Mouse (Mus musculus) midbrain, embryonic 14.5 days (tissue): ENCODE data around the gene Frmd4a. TPM values are rescaled to one million over a fixed set of nuclear protein-coding genes. Genes with fewer than 3 reads are reported as not detected.

Experiments used
- ATAC-seq: fragments of 200-750 bp; cut with Nextera tagmentation; 2 replicates; pipeline ENCODE4 v1.8.0; 2017; ENCODE audit warnings: moderate number of reproducible peaks, moderate library complexity; ENCODE audit not compliant: low FRiP score, low TSS enrichment
- DNase-seq: peaks from one replicate; pipeline ENCODE4 v3.0.0-alpha.2; 2015
- H3K27ac ChIP-seq: fragments of 300-500 bp; sonication (generic); replicated peaks from 2 replicates; pipeline ENCODE4 v1.5.1; 2014; ENCODE audit warnings: mild to moderate bottlenecking, low read depth, low read length, moderate library complexity
- H3K27me3 ChIP-seq: fragments of 300-500 bp; sonication (generic); 2 replicates; pipeline ENCODE4 v1.6.1; 2014; ENCODE audit warnings: low read length, control low read depth, mixed read lengths; ENCODE audit not compliant: control insufficient read depth, insufficient read depth
- H3K36me3 ChIP-seq: fragments of 300-500 bp; sonication (generic); 2 replicates; pipeline ENCODE4 v1.6.1; 2014; ENCODE audit warnings: low read length, control low read depth; ENCODE audit not compliant: control insufficient read depth, insufficient read depth
- H3K4me1 ChIP-seq: fragments of 300-500 bp; sonication (generic); 2 replicates; pipeline ENCODE4 v1.6.1; 2014; ENCODE audit warnings: mild to moderate bottlenecking, antibody characterized with exemption, low read length, control low read depth; ENCODE audit not compliant: control insufficient read depth, insufficient read depth
- H3K4me2 ChIP-seq: fragments of 300-500 bp; sonication (generic); 2 replicates; pipeline ENCODE4 v1.6.1; 2014; ENCODE audit warnings: mild to moderate bottlenecking, low read length, moderate library complexity
- H3K4me3 ChIP-seq: fragments of 300-500 bp; sonication (generic); replicated peaks from 2 replicates; pipeline ENCODE4 v1.5.1; 2014; ENCODE audit warnings: low read depth, low read length
- H3K9ac ChIP-seq: fragments of 300-500 bp; sonication (generic); replicated peaks from 2 replicates; pipeline ENCODE4 v1.6.1; 2014; ENCODE audit warnings: mild to moderate bottlenecking, low read length, moderate library complexity
- H3K9me3 ChIP-seq: fragments of 300-500 bp; sonication (generic); 2 replicates; pipeline ENCODE4 v1.6.1; 2016; ENCODE audit warnings: low read length, control low read depth, mixed read lengths; ENCODE audit not compliant: control insufficient read depth
- WGBS: fragments of 180-500 bp; shearing (Covaris S2); extraction: QIAGEN DNeasy Blood & Tissue Kit; methylation state at CpG from one replicate; pipeline ENCODE4 v1.1.7; 2014; 5-methylcytosine and 5-hydroxymethylcytosine counted together
- polyA plus RNA-seq: library from polyadenylated mRNA; unstranded; fragments of >200 nt; fragmentation: Nextera tagmentation; extraction: Ambion mirVana; gene quantifications from 2 replicates; pipeline ENCODE4 v1.2.1, GENCODE M21; 2014

Gene Frmd4a
- polyA plus RNA-seq = 54.1 and 68.4 TPM in 2 replicates

DNA sequence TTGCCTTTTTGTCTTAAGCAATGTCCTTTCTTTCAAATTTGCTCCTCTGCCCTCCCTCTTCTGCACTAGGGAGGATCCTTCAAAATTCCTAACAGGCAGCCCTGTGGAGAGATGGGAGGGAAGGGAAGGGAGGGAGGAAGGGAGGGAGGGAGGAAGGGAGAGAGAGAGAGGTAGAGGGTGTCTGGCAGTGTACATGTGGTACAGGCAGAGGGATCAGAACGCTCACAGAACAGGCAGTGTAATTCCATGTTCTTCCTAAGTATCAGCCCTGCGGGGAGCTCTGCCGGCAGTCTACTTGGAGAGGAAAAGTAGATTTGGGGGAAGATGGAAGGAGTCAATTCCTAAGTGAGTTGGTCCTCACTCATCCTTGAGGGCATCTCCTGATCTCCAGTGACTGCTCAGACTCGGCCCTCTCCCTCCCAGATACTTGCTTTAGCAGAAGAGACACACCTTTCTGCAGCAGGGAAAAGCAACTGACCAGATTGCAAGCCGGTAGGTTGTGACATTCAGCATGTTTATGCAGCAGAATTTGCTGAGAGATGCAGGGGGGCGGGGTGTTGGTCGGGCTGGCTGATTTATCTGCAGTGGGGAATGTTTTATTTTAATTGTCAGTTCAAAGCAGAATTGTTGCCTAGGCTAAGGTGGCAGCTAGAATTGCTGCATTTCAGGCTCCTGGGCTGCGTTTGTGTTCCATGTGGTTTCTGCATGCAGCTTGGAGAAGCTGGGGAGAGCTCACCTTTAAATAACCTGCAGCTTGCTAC is at the start of gene Frmd4a:
Frmd4a (plus strand) TSS at position 190 of the 761 bp plus-strand sequence.
- H3K27ac ChIP-seq = peak within 1 kb of the TSS; percentile 77
- ATAC-seq = peak; percentile 35; the same call in 1 of the 2 replicates
- H3K36me3 ChIP-seq = no peaks in the 10 kb centered on the region
- peaks cover 19% of the 10 kb centered on the region for H3K4me1 ChIP-seq
- peak within 1 kb of the TSS; percentile 43; the same call in 1 of the 2 replicates for H3K9ac ChIP-seq
- no peaks in the 10 kb centered on the region for H3K9me3 ChIP-seq
- 33% methylated on average over 8 of the region's 8 CpGs for WGBS
- DNase-seq = peak; percentile 39
- H3K27me3 ChIP-seq = no peaks in the 10 kb centered on the region
- peak within 1 kb of the TSS; percentile 51 for H3K4me2 ChIP-seq
- peak within 1 kb of the TSS; percentile 22 for H3K4me3 ChIP-seq

GRCm38 (mm10) chr2:3988876-3989275 is 28.6 kb upstream of the Frmd4a start:
- Histone ChIP-seq H3K36me3 (no peaks in the 10 kb centered on the region), H3K4me2 (no peak overlapping the region), H3K9ac (no peak overlapping the region), H3K27ac (no peak overlapping the region), H3K4me1 (no peaks in the 10 kb centered on the region), H3K9me3 (no peaks in the 10 kb centered on the region), H3K4me3 (no peak overlapping the region), H3K27me3 (no peaks in the 10 kb centered on the region)
- DNase-seq (no peak), ATAC-seq (no peak)
- 87% methylated on average over 7 of the region's 7 CpGs for WGBS

GRCm38 (mm10) chr2:3990431-3990830 is 27.1 kb upstream of the Frmd4a start:
- 77% methylated on average over 1 of the region's 1 CpGs for WGBS
- Histone ChIP-seq H3K9ac (no peak overlapping the region), H3K4me2 (no peak overlapping the region), H3K27ac (no peak overlapping the region), H3K36me3 (no peaks in the 10 kb centered on the region), H3K27me3 (no peaks in the 10 kb centered on the region), H3K4me3 (no peak overlapping the region), H3K9me3 (no peaks in the 10 kb centered on the region), H3K4me1 (no peaks in the 10 kb centered on the region)
- ATAC-seq = no peak
- no peak for DNase-seq

DNA sequence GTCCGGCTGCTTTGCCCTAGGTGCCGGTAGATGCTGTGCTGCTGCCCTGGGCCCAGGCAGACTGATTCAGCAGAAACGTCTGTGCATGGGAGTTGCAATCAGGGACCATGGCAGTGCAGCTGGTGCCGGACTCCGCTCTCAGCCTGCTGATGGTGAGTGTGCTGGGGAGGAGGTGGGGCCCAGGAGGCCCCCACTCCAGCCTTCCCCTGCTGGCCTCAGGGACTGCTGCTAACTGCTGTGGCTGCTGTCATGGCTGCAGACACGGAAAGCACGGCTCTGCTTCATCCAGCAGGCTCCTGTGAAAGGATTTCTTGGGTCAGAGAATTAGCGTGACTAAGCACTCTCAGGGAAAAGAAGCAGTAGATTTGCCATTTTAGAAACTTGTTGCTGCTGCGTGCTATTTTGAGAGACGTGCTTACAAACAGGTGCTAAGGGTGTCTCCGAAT is 937 bp downstream of the Frmd4a start:
- peak overlapping the region; percentile 51 for H3K4me2 ChIP-seq
- WGBS = 8% methylated on average over 11 of the region's 11 CpGs
- H3K4me3 ChIP-seq = peak overlapping the region; percentile 22
- no peaks in the 10 kb centered on the region for H3K27me3 ChIP-seq
- ATAC-seq = peak; percentile 90
- peak; percentile 76 for DNase-seq
- H3K36me3 ChIP-seq = no peaks in the 10 kb centered on the region
- H3K27ac ChIP-seq = peak overlapping the region; percentile 77
- H3K4me1 ChIP-seq = peaks cover 19% of the 10 kb centered on the region
- H3K9me3 ChIP-seq = no peaks in the 10 kb centered on the region
- peak overlapping the region; percentile 43; the same call in 1 of the 2 replicates for H3K9ac ChIP-seq

DNA sequence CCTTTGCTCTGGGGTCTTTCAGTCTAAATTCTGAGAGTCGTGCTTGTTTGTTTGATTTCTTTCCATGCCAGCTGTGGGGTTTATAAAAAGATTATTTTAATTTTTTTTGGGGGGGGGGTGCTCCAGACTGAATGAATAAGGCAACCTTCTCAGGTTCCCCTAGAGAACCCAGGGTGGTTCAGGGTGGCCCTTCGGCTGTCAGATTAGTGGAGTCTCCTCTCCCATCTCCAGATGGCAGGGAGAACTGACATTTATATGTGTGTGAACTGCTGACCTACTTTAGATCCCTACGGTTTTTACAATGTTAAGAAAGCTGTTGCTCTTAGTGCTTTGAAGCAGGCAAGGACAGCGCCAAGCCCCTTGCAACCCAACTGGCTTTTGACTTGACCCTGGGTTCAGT is 1.4 kb downstream of the Frmd4a start:
- Histone ChIP-seq H3K9me3 (no peaks in the 10 kb centered on the region), H3K36me3 (no peaks in the 10 kb centered on the region), H3K27ac (peak overlapping the region; percentile 77; the same call in 1 of the 2 replicates), H3K4me3 (peak overlapping the region; percentile 22), H3K27me3 (no peaks in the 10 kb centered on the region), H3K4me1 (peaks cover 19% of the 10 kb centered on the region), H3K4me2 (peak overlapping the region; percentile 51), H3K9ac (peak overlapping the region; percentile 43; the same call in 1 of the 2 replicates)
- ATAC-seq (no peak), DNase-seq (no peak)
- 19% methylated on average over 4 of the region's 4 CpGs for WGBS

- Histone ChIP-seq H3K4me2 (no peak overlapping the region), H3K9me3 (no peaks in the 10 kb centered on the region), H3K4me1 (no peaks in the 10 kb centered on the region), H3K27ac (no peak overlapping the region), H3K4me3 (no peak overlapping the region), H3K36me3 (no peaks in the 10 kb centered on the region), H3K9ac (no peak overlapping the region), H3K27me3 (no peaks in the 10 kb centered on the region)
- ATAC-seq = no peak
- WGBS = 79% methylated on average over 7 of the region's 7 CpGs
- DNase-seq = no peak
These were observed 7.4 kb downstream of the Frmd4a start for GRCm38 (mm10) chr2:4024927-4025326.

- DNase-seq (no peak), ATAC-seq (no peak)
- H3K9me3 ChIP-seq = no peaks in the 10 kb centered on the region
- no peaks in the 10 kb centered on the region for H3K4me1 ChIP-seq
- H3K36me3 ChIP-seq = no peaks in the 10 kb centered on the region
- no peak overlapping the region for H3K9ac ChIP-seq
- 85% methylated on average over 4 of the region's 4 CpGs for WGBS
- no peak overlapping the region for H3K4me3 ChIP-seq
- no peak overlapping the region for H3K27ac ChIP-seq
- no peaks in the 10 kb centered on the region for H3K27me3 ChIP-seq
- no peak overlapping the region for H3K4me2 ChIP-seq
These were observed 11.7 kb downstream of the Frmd4a start for GRCm38 (mm10) chr2:4029031-4029747.

- H3K4me3 ChIP-seq = no peak overlapping the region
- 76% methylated on average over 4 of the region's 4 CpGs for WGBS
- no peaks in the 10 kb centered on the region for H3K27me3 ChIP-seq
- DNase-seq (no peak), ATAC-seq (no peak)
- no peak overlapping the region for H3K9ac ChIP-seq
- H3K36me3 ChIP-seq = no peaks in the 10 kb centered on the region
- H3K27ac ChIP-seq = no peak overlapping the region
- H3K4me2 ChIP-seq = no peak overlapping the region
- no peaks in the 10 kb centered on the region; the same call in 1 of the 2 replicates for H3K4me1 ChIP-seq
- no peaks in the 10 kb centered on the region for H3K9me3 ChIP-seq
These were observed 18.7 kb downstream of the Frmd4a start for GRCm38 (mm10) chr2:4036153-4036589.
